Mouse (Mus musculus) embryonic facial prominence, embryonic 14.5 days (tissue): Measurements from ENCODE around the gene Trappc5. TPM values are rescaled to one million over a fixed set of nuclear protein-coding genes. Genes with fewer than 3 reads are reported as not detected.

Experiments
- ATAC-seq: fragments of 200-750 bp; cut with Nextera tagmentation; 2 replicates; pipeline ENCODE4 v1.8.0; 2017; ENCODE audit warnings: low read depth, moderate number of reproducible peaks, moderate TSS enrichment
- DNase-seq: peaks from one replicate; pipeline ENCODE4 v3.0.0-alpha.2; 2015; ENCODE audit warnings: low spot score
- H3K27ac ChIP-seq: fragments of 300-500 bp; sonication (generic); replicated peaks from 2 replicates; pipeline ENCODE4 v1.5.1; 2014; ENCODE audit warnings: low read depth, mild to moderate bottlenecking, low read length, moderate library complexity
- H3K27me3 ChIP-seq: fragments of 300-500 bp; sonication (generic); replicated peaks from 2 replicates; pipeline ENCODE4 v1.6.1; 2014; ENCODE audit warnings: low read length; ENCODE audit not compliant: control insufficient read depth, insufficient read depth
- H3K36me3 ChIP-seq: fragments of 300-500 bp; sonication (generic); 2 replicates; pipeline ENCODE4 v1.6.1; 2014; ENCODE audit warnings: low read length, mixed read lengths; ENCODE audit not compliant: control insufficient read depth, insufficient read depth
- H3K4me1 ChIP-seq: fragments of 300-500 bp; sonication (generic); 2 replicates; pipeline ENCODE4 v1.6.1; 2014; ENCODE audit warnings: antibody characterized with exemption, low read length; ENCODE audit not compliant: control insufficient read depth, insufficient read depth
- H3K4me2 ChIP-seq: fragments of 300-500 bp; sonication (generic); 2 replicates; pipeline ENCODE4 v1.6.1; 2014; ENCODE audit warnings: low read depth, mild to moderate bottlenecking, low read length, moderate library complexity, mixed read lengths
- H3K4me3 ChIP-seq: fragments of 300-500 bp; sonication (generic); 2 replicates; pipeline ENCODE4 v1.5.1; 2014; ENCODE audit warnings: low read depth, mild to moderate bottlenecking, low read length
- H3K9ac ChIP-seq: fragments of 300-500 bp; sonication (generic); 2 replicates; pipeline ENCODE4 v1.6.1; 2014; ENCODE audit warnings: low read depth, mild to moderate bottlenecking, low read length, moderate library complexity, mixed read lengths
- H3K9me3 ChIP-seq: fragments of 300-500 bp; sonication (generic); 2 replicates; pipeline ENCODE4 v1.6.1; 2016; ENCODE audit warnings: low read length; ENCODE audit not compliant: control insufficient read depth
- WGBS: fragments of 180-500 bp; shearing (Covaris S2); extraction: QIAGEN DNeasy Blood & Tissue Kit; methylation state at CpG from one replicate; pipeline ENCODE4 v1.1.7; 2014; 5-methylcytosine and 5-hydroxymethylcytosine counted together
- polyA plus RNA-seq: library from polyadenylated mRNA; unstranded; fragments of >200 nt; fragmentation: Nextera tagmentation; extraction: Ambion mirVana; gene quantifications from 2 replicates; pipeline ENCODE4 v1.2.1, GENCODE M21; 2014

Trappc5 gene
- polyA plus RNA-seq, 1 experiment from 2014 or later: 29.0 TPM

DNA sequence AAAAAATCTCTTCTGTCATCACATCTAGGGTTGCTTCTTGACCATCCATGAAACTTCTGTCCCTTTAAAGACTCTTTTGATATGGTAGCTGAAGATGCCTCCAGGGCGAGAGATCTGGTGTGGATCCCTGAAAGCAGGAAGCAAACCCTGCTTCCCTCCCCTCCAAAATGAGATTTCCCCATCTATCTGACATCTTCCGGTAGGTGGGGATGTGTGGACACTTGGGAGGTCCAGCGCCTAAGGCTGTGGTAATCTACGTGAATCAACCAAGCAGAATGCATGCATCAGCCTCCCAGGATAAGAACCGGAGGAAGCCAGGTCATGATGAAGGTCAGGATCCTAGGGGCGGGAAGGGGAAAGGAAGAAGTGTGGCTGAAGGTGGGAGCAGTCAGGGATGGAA is 10.6 kb upstream of the Trappc5 start, which contains the start of gene Mcemp1:
TSS of gene Mcemp1 (plus strand) at position 248 of the 400 bp plus-strand sequence.
- Histone ChIP-seq H3K27me3 (no peaks in the 10 kb centered on the region), H3K27ac (no peak within 1 kb of the TSS), H3K4me2 (no peak within 1 kb of the TSS), H3K36me3 (no peaks in the 10 kb centered on the region), H3K9me3 (no peaks in the 10 kb centered on the region), H3K4me3 (no peak within 1 kb of the TSS), H3K4me1 (no peaks in the 10 kb centered on the region), H3K9ac (no peak within 1 kb of the TSS)
- 54% methylated on average over 6 of the region's 6 CpGs for WGBS
- DNase-seq (no peak), ATAC-seq (no peak)

DNA sequence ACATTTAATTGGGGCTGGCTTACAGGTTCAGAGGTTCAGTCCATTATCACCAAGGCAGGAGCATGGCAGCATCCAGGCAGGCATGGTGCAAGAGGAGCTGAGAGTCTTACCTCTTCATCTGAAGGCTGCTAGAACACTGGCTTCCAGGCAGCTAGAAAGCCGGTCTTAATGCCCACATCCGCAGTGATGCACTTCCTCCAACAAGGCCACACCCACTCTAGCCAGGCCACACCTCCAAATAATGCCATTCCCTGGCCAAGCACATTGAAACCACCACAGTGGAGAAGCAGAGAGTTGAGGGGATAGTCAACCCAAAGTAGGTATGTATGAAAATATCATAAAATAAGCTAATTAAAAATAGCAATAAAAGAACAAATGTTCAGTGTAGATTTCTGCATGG is 5.7 kb upstream of the Trappc5 start:
- ATAC-seq (no peak), DNase-seq (no peak)
- no peak overlapping the region for H3K9ac ChIP-seq
- no peaks in the 10 kb centered on the region for H3K36me3 ChIP-seq
- no peak overlapping the region for H3K4me2 ChIP-seq
- no peaks in the 10 kb centered on the region; the same call in 1 of the 2 replicates for H3K4me1 ChIP-seq
- H3K9me3 ChIP-seq: no peaks in the 10 kb centered on the region
- no peaks in the 10 kb centered on the region for H3K27me3 ChIP-seq
- 69% methylated on average over 2 of the region's 2 CpGs for WGBS
- no peak overlapping the region for H3K4me3 ChIP-seq
- H3K27ac ChIP-seq: no peak overlapping the region

DNA sequence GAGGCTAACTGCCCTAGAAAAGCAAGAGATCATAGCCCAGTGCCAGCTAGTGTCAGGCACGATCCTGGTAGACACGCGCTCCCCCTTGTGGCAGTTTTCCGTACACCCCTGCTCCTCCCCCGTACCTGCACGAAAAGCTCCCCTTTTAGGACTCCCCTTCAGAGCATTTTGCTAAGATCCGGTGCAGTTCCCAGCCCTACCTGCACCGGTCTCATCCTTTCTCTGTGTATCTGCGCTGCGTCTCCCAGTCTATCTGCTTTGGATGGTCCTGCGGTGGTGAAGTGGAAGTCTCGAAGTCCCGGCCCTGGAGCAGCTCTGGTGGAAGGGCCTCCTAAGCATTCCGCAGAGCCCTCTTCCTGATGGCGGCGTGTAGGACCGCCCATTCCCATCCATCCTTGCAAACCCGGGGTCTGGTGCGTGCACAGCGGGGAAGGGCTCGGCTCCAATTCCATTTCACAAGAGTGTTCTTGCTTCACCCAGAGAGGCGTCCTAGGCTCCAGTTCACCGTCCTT is 4.1 kb upstream of the Trappc5 start, which contains the start of gene Fcor:
TSS of gene Fcor (minus strand) at position 383 of the 512 bp plus-strand sequence.
- under 1% methylated on average over 23 of the region's 23 CpGs for WGBS
- Histone ChIP-seq H3K36me3 (no peaks in the 10 kb centered on the region), H3K9me3 (no peaks in the 10 kb centered on the region)

DNA sequence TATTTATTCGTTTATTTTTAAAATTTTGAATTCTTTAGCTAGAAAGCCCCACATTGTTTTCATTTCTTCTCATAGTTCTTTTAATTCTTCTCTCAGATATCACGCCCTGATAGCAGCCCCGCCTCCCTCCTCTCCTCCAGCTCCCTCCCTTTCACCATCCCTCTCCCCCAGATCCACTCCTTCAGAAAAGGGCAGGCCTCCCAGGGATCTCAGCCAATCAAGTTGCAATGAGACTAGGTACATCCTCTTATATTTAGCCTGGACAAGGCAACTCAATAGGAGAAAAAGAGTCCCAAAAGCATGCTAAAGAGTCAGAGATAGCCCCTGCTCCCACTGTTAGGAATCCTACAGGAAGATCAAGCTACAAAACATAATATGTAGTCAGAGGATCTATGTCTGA is 1.4 kb upstream of the Trappc5 start:
- no peak for DNase-seq
- H3K4me2 ChIP-seq: no peak overlapping the region
- no peak for ATAC-seq
- H3K4me3 ChIP-seq: no peak overlapping the region
- H3K27me3 ChIP-seq: no peaks in the 10 kb centered on the region
- no peaks in the 10 kb centered on the region for H3K9me3 ChIP-seq
- peaks cover 11% of the 10 kb centered on the region; the same call in 1 of the 2 replicates for H3K4me1 ChIP-seq
- 56% methylated on average over 3 of the region's 3 CpGs for WGBS
- H3K27ac ChIP-seq: no peak overlapping the region
- H3K36me3 ChIP-seq: peaks cover 10% of the 10 kb centered on the region
- no peak overlapping the region for H3K9ac ChIP-seq

More for the DNA sequence above, 4.1 kb upstream of the Trappc5 start, which contains the start of gene Fcor:
- DNase-seq (peak; percentile 89), ATAC-seq (peak; percentile 90)
- Histone ChIP-seq H3K9ac (peak within 1 kb of the TSS; percentile 67), H3K4me1 (no peaks in the 10 kb centered on the region; the same call in 1 of the 2 replicates), H3K27ac (peak within 1 kb of the TSS; percentile 24), H3K27me3 (no peaks in the 10 kb centered on the region), H3K4me2 (peak within 1 kb of the TSS; percentile 60), H3K4me3 (peak within 1 kb of the TSS; percentile 53)

DNA sequence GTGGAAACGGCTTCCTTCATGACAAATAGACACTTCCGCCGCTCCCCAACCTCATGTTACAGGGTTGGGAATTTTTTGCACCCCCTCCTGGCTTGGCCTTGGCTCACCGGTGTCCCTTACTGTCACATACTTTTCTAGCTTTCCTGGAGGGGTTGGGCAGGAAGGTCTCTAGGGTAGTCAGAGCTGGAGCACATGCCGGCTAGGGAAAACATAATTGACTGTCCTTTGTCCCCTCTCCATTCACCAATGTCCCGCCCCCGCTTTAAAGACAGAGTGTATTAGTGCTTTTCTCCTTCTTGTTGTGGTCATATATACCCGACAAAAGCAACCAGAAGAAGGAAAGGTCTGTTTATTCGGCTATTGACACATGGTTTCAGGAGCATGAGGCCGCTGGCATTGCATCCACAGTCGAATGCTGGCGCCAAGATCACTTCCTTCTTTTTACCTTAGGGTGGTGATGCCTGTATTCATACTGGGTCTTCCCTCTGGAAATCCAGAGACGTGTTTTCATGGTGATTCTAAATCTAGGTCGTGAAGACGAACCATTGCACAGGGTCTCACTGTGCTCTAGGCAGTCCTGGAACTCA is 987 bp downstream of the Trappc5 start:
- DNase-seq (no peak), ATAC-seq (no peak)
- Histone ChIP-seq H3K27me3 (no peaks in the 10 kb centered on the region), H3K4me2 (peak overlapping the region; percentile 84), H3K9ac (peak overlapping the region; percentile 94), H3K36me3 (peaks cover 31% of the 10 kb centered on the region), H3K4me3 (peak overlapping the region; percentile 98), H3K4me1 (peaks cover 11% of the 10 kb centered on the region; the same call in 1 of the 2 replicates), H3K9me3 (no peaks in the 10 kb centered on the region), H3K27ac (peak overlapping the region; percentile 87)
- WGBS: 3% methylated on average over 15 of the region's 15 CpGs

DNA sequence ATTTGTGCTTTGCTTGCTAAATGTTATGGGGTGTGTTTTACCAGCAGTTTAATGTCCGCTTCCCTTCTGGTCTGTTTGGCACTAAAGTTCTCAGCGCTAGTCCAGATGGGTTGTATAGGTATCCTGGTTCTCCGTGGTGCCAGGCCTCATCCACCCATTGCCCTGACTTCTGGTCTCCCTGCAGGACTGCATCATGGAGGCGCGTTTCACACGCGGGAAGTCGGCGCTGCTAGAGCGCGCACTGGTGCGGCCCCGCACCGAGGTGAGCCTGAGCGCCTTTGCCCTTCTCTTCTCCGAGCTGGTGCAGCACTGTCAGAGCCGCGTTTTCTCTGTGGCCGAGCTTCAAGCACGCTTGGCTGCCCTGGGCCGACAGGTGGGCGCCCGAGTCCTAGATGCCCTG is 2.7 kb downstream of the Trappc5 start:
- H3K27ac ChIP-seq: no peak overlapping the region
- no peaks in the 10 kb centered on the region for H3K27me3 ChIP-seq
- no peak overlapping the region for H3K4me2 ChIP-seq
- no peak overlapping the region for H3K4me3 ChIP-seq
- WGBS: 93% methylated on average over 23 of the region's 23 CpGs
- peaks cover 11% of the 10 kb centered on the region; the same call in 1 of the 2 replicates for H3K4me1 ChIP-seq
- H3K9me3 ChIP-seq: no peaks in the 10 kb centered on the region
- peaks cover 32% of the 10 kb centered on the region for H3K36me3 ChIP-seq
- no peak overlapping the region for H3K9ac ChIP-seq
- ATAC-seq (no peak), DNase-seq (no peak)

DNA sequence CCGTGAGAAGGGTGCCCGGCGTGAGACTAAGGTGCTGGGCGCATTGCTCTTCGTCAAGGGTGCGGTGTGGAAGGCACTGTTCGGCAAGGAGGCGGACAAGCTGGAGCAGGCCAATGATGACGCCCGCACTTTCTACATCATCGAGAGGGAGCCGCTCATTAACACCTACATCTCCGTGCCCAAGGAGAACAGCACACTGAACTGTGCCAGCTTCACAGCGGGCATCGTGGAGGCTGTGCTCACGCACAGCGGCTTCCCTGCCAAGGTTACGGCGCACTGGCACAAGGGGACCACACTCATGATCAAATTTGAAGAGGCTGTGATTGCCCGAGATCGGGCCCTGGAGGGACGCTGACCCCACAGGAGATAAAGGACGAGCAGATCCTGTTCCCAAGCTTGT is 3.1 kb downstream of the Trappc5 start:
- H3K9ac ChIP-seq: no peak overlapping the region
- DNase-seq (no peak), ATAC-seq (no peak)
- H3K4me2 ChIP-seq: no peak overlapping the region
- H3K27ac ChIP-seq: no peak overlapping the region
- no peaks in the 10 kb centered on the region for H3K27me3 ChIP-seq
- no peak overlapping the region for H3K4me3 ChIP-seq
- peaks cover 32% of the 10 kb centered on the region for H3K36me3 ChIP-seq
- peaks cover 11% of the 10 kb centered on the region; the same call in 1 of the 2 replicates for H3K4me1 ChIP-seq
- no peaks in the 10 kb centered on the region for H3K9me3 ChIP-seq
- WGBS: 94% methylated on average over 23 of the region's 23 CpGs

DNA sequence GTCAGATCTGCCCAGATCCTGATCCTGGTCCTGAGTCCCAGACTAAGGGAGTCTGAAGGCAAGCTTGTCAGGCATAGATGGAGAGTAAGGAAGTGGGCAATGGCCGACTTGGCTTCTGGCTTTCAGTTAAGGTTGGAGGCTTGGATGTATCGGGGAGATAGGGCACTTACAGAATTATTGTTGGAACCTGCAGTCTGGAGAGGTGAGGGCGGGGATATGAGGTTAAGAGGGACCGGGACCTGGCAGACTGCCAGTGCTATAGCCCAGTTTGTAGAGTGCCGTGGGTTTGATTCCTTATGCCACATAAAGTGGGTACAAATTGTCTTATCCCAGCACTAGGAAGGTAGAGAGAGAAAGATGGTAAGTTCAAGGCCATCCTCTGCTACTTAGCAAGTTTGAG is 3.6 kb downstream of the Trappc5 start:
- H3K9ac ChIP-seq: no peak overlapping the region
- H3K4me1 ChIP-seq: peaks cover 11% of the 10 kb centered on the region; the same call in 1 of the 2 replicates
- WGBS: 88% methylated on average over 5 of the region's 5 CpGs
- DNase-seq (no peak), ATAC-seq (no peak)
- H3K36me3 ChIP-seq: peaks cover 32% of the 10 kb centered on the region
- H3K4me3 ChIP-seq: no peak overlapping the region
- no peaks in the 10 kb centered on the region for H3K9me3 ChIP-seq
- no peaks in the 10 kb centered on the region for H3K27me3 ChIP-seq
- H3K27ac ChIP-seq: no peak overlapping the region
- H3K4me2 ChIP-seq: no peak overlapping the region

DNA sequence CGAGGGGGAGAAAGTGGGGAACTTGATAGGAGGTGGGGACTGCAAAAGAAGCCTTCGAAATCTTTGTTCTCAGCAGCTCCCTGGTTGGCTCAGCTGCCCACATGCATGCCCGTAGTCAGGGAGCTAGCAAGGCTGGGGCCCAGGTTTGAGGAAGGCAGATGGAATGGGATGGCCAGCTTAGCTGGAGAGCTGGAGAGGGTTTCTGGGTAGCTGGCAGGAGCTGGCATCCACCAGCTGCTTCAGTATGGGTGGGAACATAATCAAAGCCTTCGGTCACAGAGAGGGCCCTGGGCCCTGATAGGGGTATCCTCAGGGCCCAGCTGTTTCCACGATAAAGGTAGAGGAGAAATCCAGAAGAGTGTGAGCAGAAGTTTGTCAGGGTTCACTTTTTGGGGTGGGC is 6.3 kb downstream of the Trappc5 start:
- no peak for ATAC-seq

More for the DNA sequence above, 6.3 kb downstream of the Trappc5 start:
- Histone ChIP-seq H3K4me1 (peaks cover 8% of the 10 kb centered on the region; the same call in 1 of the 2 replicates), H3K27me3 (no peaks in the 10 kb centered on the region), H3K9ac (no peak overlapping the region), H3K27ac (no peak overlapping the region), H3K36me3 (peaks cover 32% of the 10 kb centered on the region), H3K4me3 (no peak overlapping the region), H3K4me2 (no peak overlapping the region), H3K9me3 (no peaks in the 10 kb centered on the region)
- WGBS: 93% methylated on average over 5 of the region's 5 CpGs
- no peak for DNase-seq
